Mouse (Mus musculus) gonadal fat pad, adult 2 months (tissue): ENCODE measurements around the gene Wdr34. TPM values are rescaled to one million over a fixed set of nuclear protein-coding genes. Genes with fewer than 3 reads are reported as not detected.
"Not testable (repeated sequence)": the region's sequence is repeated elsewhere in the genome, so short reads cannot be mapped to it uniquely, and the experiment has no call there.

Experiments
- DNase-seq: peaks from one replicate; pipeline ENCODE4 v3.0.0-alpha.2; 2012; ENCODE audit warnings: low read depth
- polyA plus RNA-seq: library from polyadenylated mRNA; depleted of rRNA; stranded (reverse); fragments of >200 nt; gene quantifications from 2 replicates; pipeline ENCODE4 v1.2.3, GENCODE M21; 2012

Gene Wdr34
- polyA plus RNA-seq, 1 experiment: 37.6 TPM

- no peak for DNase-seq
Observed at GRCm38 (mm10) chr2:30066046-30066901, 17.6 kb upstream of the Wdr34 start.

GRCm38 (mm10) chr2:30064298-30064697 lies 15.6 kb upstream of the Wdr34 start:
- DNase-seq: no peak

DNA sequence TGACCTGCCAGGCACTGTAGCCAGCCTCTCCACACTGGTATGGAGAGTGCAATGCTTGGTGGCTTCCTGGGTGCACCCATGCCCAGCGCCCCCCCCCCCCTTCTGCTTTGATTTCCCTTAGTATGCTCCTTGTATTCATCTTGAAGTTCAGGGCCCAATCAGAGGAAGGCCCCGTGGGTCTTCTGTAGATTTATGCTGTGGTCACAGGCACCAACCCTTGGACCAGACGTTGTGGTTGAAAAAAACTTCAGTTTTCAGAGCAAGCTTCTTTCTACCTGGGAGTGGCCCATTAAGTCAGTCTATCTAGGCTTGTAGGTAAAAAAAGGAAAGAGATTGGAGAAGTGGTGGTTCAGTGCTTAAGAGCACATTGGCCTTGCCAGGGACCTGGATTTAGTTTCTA lies 15.1 kb upstream of the Wdr34 start:
- no peak for DNase-seq

DNA sequence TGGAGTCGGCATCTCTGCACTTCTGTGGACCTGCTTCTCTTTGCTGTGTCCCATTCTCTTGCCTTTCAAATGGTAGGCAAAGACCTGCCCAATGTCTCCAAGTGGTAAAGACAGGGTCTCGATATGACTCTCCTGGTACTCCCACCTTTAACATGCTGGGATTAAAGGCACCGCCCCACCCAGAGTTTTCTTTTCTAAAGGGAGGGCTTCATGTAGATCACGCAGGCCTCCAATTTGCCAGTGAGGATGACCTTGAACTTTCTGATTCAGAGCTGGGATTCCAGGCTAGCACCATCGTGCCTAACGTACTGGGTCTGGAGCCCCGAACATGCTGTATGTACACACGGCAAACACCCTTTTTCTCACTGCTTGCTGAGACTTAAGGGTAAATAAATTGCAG lies 14.6 kb upstream of the Wdr34 start:
- DNase-seq: no peak

DNA sequence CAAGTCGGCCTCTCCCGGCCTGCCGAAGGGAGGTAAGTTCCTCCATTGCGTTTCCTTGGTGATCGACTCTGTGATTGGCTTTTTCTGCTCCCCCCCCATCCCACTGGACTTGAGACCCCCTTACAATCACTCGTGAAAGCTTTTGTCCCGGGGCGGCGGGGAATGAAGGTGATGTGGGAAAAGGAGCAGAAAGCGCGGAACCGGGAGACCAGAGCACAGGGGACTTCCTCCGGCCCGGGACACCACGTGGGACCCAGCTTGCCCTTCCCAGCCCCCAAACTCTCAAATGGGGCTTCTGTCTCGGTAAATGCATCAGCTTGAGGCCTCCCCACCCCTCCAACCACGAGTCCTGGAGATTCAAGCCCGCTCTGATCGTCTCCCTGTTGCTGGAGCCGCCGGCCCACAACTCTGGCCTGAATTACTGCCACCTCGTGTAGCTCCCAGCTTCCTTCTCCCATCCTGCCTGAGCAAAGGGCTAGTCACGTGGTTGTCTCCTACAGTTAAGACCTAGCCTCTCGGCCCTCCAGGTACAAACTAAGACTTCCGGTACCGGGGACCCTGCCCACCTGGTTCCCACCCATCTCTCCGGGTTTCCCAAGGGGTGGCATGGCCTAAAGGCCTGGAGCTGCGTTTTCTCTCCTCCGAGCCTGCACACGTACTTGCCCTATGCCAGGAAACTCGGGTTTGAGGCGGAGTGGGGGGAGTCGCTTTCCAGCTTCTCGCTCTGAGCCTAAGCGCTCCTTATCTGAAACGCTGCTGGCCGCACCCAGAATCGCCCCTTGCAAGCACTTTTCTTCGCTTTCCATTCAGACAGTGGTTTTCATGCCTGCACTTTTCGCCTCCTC lies 13.8 kb upstream of the Wdr34 start:
- DNase-seq: no peak

GRCm38 (mm10) chr2:30061215-30062166 lies 12.8 kb upstream of the Wdr34 start:
- no peak for DNase-seq

GRCm38 (mm10) chr2:30058418-30058817 lies 9.7 kb upstream of the Wdr34 start:
- no peak for DNase-seq

DNA sequence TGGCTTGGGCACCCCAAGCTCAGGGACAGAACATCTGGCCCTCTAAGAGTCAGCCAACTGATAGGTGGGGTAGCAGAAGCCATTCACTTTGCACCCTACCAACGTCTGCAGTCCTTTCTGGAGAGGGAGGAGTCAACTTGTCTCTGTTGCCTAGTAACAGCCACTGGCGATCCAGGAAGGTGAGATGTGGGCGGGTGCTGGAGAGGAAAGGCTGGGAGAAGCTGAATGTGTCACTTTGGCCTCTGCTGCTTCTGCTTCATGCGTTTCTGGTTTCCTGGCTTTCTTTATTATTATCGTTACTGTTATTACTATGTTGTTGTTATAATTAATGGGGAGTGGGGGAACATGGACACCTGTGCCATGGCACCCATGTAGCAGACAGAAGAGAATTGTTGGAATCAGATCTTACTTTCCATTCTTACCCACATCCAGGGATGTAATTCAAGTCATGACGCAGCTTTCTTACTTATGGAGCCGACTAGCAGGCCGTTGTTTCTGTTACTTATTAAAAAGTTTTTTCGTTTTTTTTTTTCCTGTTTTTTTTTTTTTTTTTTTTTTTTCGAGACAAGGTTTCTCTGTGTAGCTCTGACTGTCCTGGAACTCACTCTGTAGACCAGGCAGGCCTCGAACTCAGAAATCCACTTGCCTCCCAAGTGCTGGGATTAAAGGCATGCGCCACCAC lies 8.7 kb upstream of the Wdr34 start, which contains the start of gene Set:
Gene Set (plus strand): TSS at position 156 of the 682 bp plus-strand sequence.
- DNase-seq: no peak

GRCm38 (mm10) chr2:30056736-30057135 lies 8.1 kb upstream of the Wdr34 start:
- no peak for DNase-seq

GRCm38 (mm10) chr2:30055310-30055709 lies 6.6 kb upstream of the Wdr34 start:
- not testable (repeated sequence) for DNase-seq

DNA sequence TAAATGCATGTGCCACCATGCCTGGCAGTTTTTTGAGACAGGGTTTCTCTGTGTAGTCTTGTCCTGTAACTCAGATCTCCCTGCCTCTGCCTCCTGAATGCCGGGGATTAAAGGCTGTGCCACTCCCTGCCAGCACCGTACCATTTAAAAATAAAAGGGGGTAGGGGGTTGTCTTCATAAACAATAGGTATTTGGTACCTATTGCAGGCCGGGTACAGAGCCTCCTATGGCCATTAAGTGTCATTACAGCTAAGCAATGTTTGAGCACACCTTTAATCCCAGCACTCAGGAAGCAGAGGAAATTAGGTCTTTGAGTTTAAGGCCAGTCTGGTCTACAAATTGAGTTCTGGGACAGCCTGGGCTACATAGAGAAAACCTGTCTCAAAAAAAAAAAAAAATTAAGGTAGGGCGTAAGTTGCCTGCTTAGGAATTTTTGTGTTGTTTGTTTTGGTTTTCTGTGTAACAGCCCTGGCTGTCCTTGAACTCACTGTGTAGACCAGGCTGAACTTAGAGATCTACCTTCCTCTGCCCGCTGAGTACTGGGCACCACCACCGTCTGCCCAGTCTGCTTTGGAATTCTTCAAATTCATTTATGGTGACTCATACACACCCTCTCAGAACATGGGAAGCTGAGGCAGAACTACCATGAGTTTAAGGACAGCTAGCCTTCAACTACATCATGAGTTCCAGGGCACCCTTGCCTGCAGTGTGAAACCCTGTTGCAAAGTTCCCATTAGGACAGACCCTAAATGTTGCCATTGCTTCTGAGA lies 3.5 kb upstream of the Wdr34 start:
- no peak for DNase-seq

- DNase-seq: no peak
Observed at GRCm38 (mm10) chr2:30049831-30050230, 1.1 kb upstream of the Wdr34 start.

DNA sequence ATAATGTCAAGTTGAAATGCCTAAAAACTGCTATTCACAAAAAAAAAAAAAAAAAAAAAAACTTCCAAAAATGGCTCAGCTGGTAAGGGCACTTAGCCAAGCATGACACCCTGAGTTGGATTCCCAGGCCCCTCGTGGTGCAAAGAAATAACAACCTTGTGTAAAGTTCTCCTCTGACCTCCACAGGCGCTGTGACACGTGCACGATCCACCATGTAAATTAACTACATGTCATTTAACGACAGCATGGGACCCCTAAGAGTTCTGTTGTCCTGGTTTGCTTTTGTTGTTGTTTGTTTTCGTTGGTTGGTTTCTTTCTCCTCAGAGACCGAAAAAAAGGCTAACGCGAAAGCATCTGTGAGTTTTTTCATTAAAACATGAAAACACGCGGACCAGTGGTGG lies 580 bp downstream of the Wdr34 start:
- no peak for DNase-seq

- DNase-seq: no peak
Observed at GRCm38 (mm10) chr2:30047127-30047526, 1.6 kb downstream of the Wdr34 start.

GRCm38 (mm10) chr2:30044550-30044949 lies 4.1 kb downstream of the Wdr34 start:
- DNase-seq: no peak

DNA sequence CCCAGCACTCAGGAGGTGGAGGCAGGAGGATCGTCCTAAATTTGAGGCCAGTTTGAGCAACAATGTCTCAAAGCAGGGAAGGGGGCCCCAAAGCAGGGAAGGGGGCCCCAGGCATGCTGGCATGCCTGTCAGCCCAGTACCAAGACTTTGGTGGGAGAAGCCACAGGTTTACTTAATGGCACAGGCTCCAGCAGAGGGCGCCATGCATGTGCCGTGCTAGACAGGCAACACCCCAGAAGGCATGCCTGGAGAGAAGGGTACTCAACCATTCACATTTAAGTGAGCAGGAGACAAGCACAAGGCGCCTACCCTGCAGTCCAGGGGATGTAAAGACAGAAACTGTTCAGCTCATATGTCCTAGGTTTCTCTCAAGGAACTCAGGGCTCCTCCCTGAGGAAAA lies 6.2 kb downstream of the Wdr34 start:
- no peak for DNase-seq

DNA sequence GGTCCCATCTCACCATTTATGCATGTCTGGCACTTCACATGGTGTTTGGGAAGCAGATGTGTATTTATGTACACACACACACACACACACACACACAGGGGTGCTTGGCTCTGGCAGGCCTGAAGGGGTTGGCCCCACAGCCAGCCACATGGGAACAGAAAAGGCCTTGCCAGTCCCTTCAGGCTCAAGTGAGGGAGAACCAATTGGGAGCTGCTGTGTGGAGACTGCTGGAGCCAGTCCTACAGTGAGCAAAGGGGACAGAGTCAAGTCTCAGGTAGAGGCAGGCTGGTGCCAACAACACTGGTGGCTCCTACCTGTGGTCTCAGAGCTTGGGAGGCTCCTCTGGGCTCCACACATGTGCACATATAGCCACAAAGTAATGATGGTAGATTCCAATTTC lies 9.0 kb downstream of the Wdr34 start:
- DNase-seq: peak; percentile 51

GRCm38 (mm10) chr2:30038370-30038769 lies 10.3 kb downstream of the Wdr34 start:
- no peak for DNase-seq

DNA sequence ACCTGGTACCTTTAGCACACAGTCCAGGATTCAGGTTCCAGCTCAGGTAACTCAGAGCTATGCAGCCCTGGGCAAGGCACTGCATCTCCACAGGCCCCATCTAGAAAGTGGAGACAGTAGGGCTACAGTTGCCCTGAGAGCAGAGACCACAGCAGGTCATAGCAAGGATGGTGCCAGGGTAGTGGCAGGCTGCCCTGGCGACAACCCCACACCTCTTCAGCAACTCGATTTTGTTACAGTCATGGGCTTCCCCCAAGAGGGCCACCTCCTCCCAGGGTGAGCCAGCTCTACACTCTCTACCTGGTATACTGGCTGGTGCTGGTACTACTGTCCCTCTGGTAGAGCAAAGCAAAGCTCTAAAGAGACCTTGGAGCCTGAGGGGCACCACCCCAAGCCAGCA lies 10.9 kb downstream of the Wdr34 start:
- DNase-seq: no peak

DNA sequence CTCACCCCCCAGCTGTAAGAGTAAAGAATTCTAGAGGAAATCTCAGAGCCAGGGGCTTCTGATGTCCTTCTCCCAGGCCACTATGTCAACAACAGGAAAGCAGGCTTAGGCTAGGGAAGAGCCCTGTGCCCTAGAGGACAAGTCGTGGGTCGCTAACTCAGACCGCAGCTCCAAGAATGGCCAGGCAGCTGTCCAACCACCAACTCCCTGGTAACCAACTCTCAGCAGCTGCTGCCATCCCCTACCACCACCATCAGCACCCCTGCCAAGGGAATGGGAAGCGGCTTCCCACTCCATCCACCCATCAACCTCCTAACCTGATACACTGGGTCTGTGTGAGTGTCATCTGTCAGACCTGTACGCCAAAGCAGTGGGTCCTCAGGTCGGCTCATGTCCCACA lies 15.7 kb downstream of the Wdr34 start:
- DNase-seq: no peak
